Mouse (Mus musculus): ENCODE measurements around the gene Cep57l1. TPM values are rescaled to one million over a fixed set of nuclear protein-coding genes. Genes with fewer than 3 reads are reported as not detected.
A peak's percentile ranks its signal among the peaks of the same experiment; 100 is the strongest.

The Cep57l1 gene
- polyA plus RNA-seq, 1 experiment, result 1.9 TPM

- DNase-seq (ENCODE audit: low read depth), result no peak
These were observed 72.4 kb downstream of the Cep57l1 start for GRCm38 (mm10) chr10:41737245-41737644.

DNA sequence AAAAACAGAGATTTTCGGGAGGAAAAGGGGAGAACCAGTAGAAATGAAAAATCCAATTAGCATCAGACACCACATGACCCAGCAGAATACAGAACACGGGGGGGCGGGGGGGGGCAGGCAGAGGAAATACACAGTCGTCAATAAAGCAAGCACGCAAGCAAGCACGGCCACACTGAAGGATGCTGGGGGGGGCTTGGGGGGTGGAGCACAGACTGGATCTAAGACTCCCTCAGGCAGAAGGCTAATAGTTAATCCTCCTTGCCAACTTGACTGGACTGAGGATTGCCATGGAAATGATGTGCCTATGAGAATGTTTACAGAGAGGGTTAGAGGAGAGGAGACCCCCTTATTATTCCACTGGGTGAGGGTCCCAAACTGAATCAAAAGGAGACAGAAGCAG, 74.3 kb downstream of the Cep57l1 start:
- DNase-seq (ENCODE audit: low read depth), result no peak

DNA sequence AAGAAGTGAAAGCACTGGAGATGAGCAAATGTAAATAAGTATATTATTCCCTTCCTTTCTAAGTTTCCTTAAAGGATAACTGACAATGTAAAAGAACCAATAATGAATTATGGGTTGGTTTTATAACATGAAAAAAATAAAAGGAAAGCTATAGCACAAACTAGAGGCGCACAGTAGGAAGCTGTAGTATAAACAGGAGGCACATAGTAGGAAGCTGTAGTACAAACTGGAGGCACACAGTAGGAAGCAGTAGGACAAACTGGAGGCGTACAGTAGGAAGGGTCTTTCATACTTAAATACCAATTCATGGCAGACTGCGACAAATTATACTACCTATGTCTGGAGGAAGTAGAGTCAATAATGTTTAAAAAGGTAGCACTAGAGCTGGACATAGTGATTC, 76.5 kb downstream of the Cep57l1 start:
- DNase-seq (ENCODE audit: low read depth), result no peak

GRCm38 (mm10) chr10:41731932-41732331, 77.7 kb downstream of the Cep57l1 start:
- DNase-seq (ENCODE audit: low read depth), result no peak

DNA sequence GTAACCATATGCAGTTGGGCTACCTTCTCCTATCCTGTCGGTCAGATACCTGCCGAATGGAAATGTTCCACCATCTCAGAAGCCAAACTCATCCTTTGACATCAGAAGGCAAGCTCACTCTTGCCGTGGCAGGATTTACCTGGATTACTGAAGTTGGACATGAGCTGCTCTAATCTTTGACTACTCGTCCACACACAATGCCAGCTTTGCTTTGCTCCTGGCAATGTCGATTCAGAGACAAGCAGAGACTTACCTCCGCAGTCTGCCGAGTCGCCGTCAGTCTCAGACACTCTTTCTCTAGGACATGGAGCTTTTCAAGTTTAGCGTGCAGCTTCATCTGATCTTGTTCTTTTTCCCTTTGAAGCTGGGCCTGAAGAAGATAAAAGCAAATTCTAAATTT, 78.9 kb downstream of the Cep57l1 start:
- peak; percentile 91 for DNase-seq (ENCODE audit: low read depth)

- DNase-seq (ENCODE audit: low read depth), result no peak
These were observed 83.5 kb downstream of the Cep57l1 start for GRCm38 (mm10) chr10:41726215-41726614.

DNA sequence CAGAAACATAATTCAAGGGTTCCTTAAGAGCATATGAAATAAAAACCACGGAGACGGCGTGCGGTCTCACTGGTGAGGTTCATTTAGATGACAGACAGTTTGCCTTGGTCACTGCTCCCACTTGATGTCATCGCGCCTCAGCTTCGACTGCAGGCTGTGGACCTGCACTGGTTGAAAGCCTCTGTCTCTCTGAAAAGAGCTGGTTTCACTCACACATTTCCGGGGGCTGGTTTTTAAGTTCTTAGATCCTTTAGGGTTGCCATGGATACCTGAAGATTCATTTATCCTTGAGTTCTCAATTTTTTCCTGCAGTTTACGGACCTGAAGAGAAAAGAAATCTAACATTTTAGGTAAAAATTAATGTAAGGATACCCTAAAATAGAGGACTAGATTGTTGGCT, 90.1 kb downstream of the Cep57l1 start:
- no peak for DNase-seq (ENCODE audit: low read depth)

GRCm38 (mm10) chr10:41716029-41716897, 93.4 kb downstream of the Cep57l1 start, which contains the start of gene Ccdc162:
Gene Ccdc162 (minus strand): TSS chr10:41716634.
- no peak for DNase-seq (ENCODE audit: low read depth)

- no peak for DNase-seq (ENCODE audit: low read depth)
These were observed 94.1 kb downstream of the Cep57l1 start for GRCm38 (mm10) chr10:41715557-41715956.

DNA sequence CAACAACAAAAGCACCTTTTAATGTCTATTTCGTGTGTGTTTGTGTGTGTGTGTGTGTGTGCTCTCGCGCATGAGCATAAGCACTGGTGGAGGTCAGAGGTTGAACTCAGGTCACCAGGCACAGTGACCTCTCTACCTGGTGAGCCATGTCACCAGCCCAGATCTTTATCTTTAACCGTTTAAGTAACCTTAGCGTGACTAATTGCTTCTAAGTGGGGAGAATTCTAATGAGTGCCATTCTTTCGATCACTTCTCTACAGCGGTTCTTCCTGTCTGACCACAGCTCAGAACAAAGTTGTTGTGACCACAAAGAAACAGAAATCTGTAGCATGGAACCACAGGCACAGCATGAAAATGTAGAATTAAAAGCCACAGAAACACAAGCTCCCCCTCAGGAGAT, 98.2 kb downstream of the Cep57l1 start:
- DNase-seq (ENCODE audit: low read depth), result no peak

DNA sequence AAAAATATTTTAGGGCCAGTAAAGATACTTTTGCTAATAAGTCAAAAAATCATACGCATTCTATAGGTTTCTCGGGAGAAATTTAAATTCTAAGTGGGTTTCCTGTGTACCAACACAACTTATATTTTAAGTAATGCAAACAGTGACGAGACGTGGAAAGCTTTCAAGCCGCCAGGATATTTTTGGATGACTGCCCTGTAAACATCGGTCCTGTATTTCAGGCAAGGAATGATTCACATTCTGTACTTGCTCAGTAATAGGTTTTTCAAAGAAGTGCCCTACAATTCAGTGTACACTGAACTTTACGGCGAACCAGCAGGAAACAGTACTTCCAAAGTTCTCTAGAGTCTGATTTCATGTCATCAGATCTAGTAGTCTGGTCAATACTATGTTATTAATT, 98.9 kb downstream of the Cep57l1 start:
- no peak for DNase-seq (ENCODE audit: low read depth)

- DNase-seq (ENCODE audit: low read depth), result no peak
These were observed 100.3 kb downstream of the Cep57l1 start for GRCm38 (mm10) chr10:41709341-41709740.

- DNase-seq (ENCODE audit: low read depth), result no peak
These were observed 110.0 kb downstream of the Cep57l1 start for GRCm38 (mm10) chr10:41699669-41700068.

- peak; percentile 85 for DNase-seq (ENCODE audit: low read depth)
These were observed 112.6 kb downstream of the Cep57l1 start for GRCm38 (mm10) chr10:41697040-41697439.

DNA sequence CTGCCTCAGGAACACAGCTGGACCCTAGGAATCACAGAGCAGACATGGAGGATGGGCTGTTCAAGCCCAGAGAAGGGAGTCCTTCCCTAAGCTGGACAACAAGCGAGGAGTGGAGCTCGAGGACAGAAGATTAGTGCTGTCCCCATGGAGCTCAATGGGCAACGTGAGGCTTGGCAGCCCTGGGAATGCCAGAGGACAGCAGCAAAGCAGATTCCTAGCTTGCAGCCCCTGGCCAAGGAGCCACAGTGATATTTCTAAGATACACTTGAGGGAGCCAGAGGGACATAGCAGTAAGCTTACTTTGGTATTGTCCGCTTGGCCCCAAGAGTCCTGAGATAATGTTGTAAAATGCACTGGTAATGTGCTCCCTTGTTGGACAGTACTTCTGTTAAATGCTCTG, 118.7 kb downstream of the Cep57l1 start:
- DNase-seq (ENCODE audit: low read depth), result no peak

DNA sequence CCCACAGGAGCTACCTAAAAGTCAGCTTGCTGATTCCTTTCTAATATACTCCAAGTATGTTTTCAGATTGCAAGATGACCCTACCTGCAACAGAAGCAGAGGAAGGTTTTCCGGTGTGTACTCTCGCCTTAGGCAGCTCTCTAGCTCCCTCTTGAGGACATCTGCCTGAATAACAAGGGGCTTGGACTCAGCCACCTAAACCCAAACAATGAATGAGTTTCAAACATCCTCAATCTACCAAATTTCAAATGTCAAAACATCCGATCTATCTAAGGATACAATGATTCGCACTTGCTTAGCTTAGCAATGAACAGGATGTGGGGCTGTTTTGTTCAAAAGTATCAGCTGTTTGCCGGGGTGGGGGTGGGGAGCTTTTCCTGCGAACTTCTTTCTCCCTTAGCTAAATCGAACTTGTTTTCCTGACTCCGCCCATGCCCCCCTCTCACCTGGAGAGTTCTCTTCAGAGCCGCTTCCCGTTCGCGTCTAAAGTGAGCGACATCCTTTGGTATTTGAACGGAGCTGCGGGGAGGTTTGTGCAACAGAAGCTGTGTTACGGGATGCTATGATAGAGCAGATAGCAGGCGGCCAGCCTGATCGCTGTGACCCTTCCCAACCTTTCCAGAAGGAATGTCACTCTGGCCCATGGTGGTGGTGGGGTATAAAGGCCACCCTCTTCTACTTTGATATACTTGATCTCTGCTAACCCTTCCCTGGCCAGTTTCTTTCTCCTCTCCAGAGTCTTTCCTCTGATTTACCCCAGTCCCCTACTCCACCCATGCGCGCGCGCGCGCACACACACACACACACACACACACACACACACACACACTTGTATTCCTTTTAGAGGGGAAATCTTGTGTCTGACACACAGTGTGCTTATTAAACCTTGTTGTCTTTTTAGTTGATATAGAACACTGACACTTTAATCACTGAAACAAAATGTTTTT, 119.5 kb downstream of the Cep57l1 start:
- DNase-seq (ENCODE audit: low read depth), result no peak

DNA sequence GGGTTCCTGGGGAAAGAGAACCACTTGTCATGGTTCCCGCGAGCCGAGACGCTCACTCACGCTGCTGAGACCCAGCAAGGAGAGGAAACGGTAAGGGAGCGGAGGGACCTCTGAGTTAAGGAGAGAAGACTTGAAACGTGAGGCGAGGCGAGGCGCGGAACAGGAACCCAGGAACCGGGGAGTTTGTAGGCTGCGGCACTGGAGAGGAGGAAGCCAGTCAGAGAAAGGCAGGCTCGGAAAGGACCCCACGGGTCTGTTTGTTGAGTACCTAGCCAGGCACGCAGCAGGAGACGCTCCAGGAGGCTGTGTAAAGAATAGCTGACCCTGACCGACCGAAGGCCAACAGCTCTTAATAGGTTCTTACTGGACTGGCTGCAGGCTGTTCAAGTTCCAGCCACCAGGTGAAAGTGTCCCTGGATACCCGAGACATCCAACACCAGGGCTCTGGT, 125.1 kb downstream of the Cep57l1 start:
- DNase-seq (ENCODE audit: low read depth), result no peak

DNA sequence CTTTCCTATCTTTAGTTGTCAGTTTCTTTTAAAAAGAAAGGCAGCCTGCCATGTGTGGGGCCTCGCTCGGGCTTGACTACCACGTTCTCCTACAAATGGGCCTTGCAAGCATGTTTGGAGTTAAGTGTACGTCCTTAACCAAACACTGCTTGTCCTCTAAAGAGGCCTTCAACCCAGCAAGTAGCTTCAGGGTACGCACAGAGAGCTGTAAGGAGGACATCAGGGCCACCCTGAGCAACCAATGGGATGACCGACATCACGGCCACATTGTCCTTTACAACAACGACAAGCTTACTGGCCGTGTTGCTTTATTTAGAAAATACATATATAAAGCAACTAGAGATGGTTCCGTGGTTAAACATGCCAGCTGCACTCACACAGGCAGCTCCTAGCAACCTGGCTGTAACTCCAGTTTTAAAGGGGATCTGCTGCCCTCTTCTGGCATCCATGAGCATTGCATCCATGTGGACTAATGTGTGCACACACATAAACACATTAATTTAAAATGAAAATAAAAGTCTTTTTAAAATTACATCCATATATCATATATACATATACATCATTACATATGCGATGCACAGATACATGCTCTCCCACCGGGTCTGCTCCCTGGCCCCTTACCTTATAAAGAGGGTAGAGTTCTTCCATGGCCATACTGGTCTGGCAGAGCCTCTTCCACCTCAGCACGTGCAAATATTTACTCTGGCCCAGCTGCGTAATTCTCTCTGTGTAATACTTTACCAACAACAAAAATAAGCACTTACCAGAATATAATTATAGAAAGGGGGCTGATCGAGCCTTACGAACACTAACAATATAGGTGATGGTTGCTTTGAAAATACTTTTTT, 126.9 kb downstream of the Cep57l1 start:
- no peak for DNase-seq (ENCODE audit: low read depth)

DNA sequence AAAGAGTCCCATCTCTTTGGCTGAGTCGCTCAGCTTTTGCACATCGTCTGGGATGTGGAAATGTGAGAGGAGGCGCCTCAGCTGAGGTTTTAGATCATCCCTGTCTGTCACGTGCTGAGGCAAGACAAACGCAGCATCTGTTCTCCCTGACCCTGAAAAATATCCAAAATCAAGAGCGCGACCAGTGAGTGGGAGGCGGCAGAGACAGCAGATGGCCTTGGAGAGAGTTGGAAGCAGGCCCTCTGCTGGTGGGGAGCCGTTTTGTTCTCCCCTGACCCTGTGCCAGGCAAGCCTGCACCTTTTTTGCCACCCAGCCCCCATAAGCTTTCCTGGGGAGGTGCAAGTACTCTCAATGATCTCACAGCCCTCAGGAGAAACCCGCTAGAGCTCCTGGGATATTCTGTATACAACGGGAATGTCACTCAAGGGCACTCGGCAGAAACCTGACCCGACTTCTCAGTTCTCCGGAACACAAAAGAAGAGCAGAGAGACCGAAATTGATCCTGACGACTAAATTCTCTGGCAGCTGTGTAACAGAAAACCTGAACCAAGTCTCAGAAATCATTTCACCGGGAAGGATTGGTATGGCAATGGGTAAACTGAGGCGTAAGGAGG, 130.8 kb downstream of the Cep57l1 start:
- DNase-seq (ENCODE audit: low read depth), result no peak

- DNase-seq (ENCODE audit: low read depth), result no peak
These were observed 132.3 kb downstream of the Cep57l1 start for GRCm38 (mm10) chr10:41677396-41677795.

DNA sequence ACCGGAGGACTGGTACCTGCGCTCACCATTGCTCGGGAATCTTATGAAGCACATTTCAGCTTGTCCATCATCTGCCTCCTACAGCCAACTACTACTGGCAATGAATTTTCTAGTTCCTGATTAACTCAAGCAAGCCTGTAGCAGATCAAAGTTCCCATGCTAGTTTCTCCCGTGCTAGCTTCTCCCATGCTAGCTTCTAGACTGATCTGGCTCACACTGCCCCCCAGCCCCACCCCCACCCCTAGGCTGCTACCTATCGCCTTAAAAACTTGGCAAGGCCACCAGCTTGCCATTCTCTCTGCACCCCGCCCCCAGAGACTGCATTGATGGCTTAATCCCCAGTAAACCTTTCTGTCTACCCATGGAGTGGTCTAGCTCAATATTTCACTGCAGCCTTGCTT, 133.0 kb downstream of the Cep57l1 start:
- no peak for DNase-seq (ENCODE audit: low read depth)

Measured in gonadal fat pad, adult 2 months (tissue).